Mouse (Mus musculus) intestine, postnatal 0 days (tissue): ENCODE results near the gene Rnft2. TPM values are rescaled to one million over a fixed set of nuclear protein-coding genes. Genes with fewer than 3 reads are reported as not detected.

Experiments used
- ATAC-seq: fragments of 200-750 bp; cut with Nextera tagmentation; 2 replicates; pipeline ENCODE4 v1.8.0; 2017; ENCODE audit warnings: mild to moderate bottlenecking, moderate TSS enrichment, moderate library complexity
- H3K27ac ChIP-seq: fragments of 300-500 bp; sonication (generic); 2 replicates; pipeline ENCODE4 v1.5.1; 2014; ENCODE audit warnings: mild to moderate bottlenecking, low read depth, low read length, moderate library complexity
- H3K27me3 ChIP-seq: fragments of 300-500 bp; sonication (generic); replicated peaks from 2 replicates; pipeline ENCODE4 v1.6.1; 2014; ENCODE audit warnings: low read length, mixed read lengths; ENCODE audit not compliant: control insufficient read depth, insufficient read depth
- H3K36me3 ChIP-seq: fragments of 300-500 bp; sonication (generic); 2 replicates; pipeline ENCODE4 v1.6.1; 2014; ENCODE audit warnings: mild to moderate bottlenecking, moderate library complexity; ENCODE audit not compliant: control insufficient read depth, insufficient read depth
- H3K4me1 ChIP-seq: fragments of 300-500 bp; sonication (generic); replicated peaks from 2 replicates; pipeline ENCODE4 v1.6.1; 2014; ENCODE audit warnings: antibody characterized with exemption, low read length, mixed read lengths; ENCODE audit not compliant: control insufficient read depth, insufficient read depth
- H3K4me2 ChIP-seq: fragments of 300-500 bp; sonication (generic); replicated peaks from 2 replicates; pipeline ENCODE4 v1.6.1; 2014; ENCODE audit warnings: low read depth, mild to moderate bottlenecking, moderate library complexity
- H3K4me3 ChIP-seq: fragments of 300-500 bp; sonication (generic); 2 replicates; pipeline ENCODE4 v1.5.1; 2014; ENCODE audit warnings: low read depth, low read length
- H3K9ac ChIP-seq: fragments of 300-500 bp; sonication (generic); 2 replicates; pipeline ENCODE4 v1.6.1; 2014; ENCODE audit warnings: mild to moderate bottlenecking, low read depth, low read length
- H3K9me3 ChIP-seq: fragments of 300-500 bp; sonication (generic); 2 replicates; pipeline ENCODE4 v1.6.1; 2016; ENCODE audit warnings: mixed run types; ENCODE audit not compliant: control insufficient read depth
- CTCF ChIP-seq: sonication (generic); IDR thresholded peaks from 2 replicates; pipeline ENCODE4 v1.5.1; 2016; ENCODE audit warnings: low read depth, mild to moderate bottlenecking, control low read depth, antibody characterized with exemption, moderate library complexity
- WGBS: fragments of 180-500 bp; shearing (Covaris S2); extraction: QIAGEN DNeasy Blood & Tissue Kit; methylation state at CpG from one replicate; pipeline ENCODE4 v1.1.7; 2014; 5-methylcytosine and 5-hydroxymethylcytosine counted together
- polyA plus RNA-seq: library from polyadenylated mRNA; unstranded; fragments of >200 nt; fragmentation: Nextera tagmentation; extraction: Ambion mirVana; gene quantifications from 2 replicates; pipeline ENCODE4 v1.2.1, GENCODE M21; 2015

Gene Rnft2
- polyA plus RNA-seq, 1 experiment from 2014 or later = 0.42 TPM

DNA sequence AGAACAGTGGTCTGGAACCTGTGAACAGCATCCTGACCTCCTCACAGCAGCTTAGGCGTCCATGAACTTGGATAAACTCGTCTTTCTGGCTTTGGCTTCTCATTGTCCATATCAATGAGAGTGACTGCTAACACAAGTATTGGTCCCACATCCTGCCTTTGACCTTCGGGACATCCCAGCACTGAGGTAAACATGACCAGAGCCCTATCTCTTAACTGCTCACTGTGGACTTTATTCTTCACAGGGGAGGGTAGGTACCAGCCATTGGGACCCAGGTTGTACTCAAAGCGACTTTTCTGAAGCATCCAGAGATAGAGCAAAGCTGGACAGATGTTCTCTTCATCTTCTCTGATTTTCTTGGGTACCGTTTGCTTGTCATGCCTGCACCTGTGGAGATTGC is 20.4 kb upstream of the Rnft2 start:
- Histone ChIP-seq H3K36me3 (peaks cover 30% of the 10 kb centered on the region), H3K4me2 (no peak overlapping the region), H3K4me3 (no peak overlapping the region), H3K27ac (no peak overlapping the region), H3K4me1 (no peaks in the 10 kb centered on the region), H3K9me3 (no peaks in the 10 kb centered on the region), H3K9ac (no peak overlapping the region), H3K27me3 (peaks cover 4% of the 10 kb centered on the region; the same call in 1 of the 2 replicates)
- WGBS = 74% methylated on average over 5 of the region's 5 CpGs
- no peak for TF ChIP-seq CTCF
- ATAC-seq = no peak

DNA sequence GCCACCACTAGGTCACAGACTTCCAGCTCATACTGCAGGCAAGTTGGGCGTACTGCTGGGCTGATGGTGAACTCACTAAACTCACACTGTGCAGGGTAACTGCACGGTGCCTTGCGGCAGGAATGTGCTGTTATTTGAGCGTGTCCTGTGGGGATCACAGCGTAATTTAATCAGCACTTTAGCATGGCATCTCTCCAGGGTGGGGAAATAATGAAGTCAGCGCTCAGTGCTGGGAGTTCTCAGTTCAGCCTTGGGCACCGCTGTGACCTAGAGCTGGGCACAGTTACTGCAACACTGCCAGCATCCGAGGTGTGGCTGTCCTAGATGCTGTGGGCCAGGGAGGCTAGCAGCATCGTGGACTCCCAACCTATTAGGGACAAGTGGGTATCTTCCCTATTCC is 19.4 kb upstream of the Rnft2 start:
- H3K4me3 ChIP-seq = no peak overlapping the region
- no peak for TF ChIP-seq CTCF
- H3K27me3 ChIP-seq = no peaks in the 10 kb centered on the region; the same call in 1 of the 2 replicates
- H3K4me1 ChIP-seq = no peaks in the 10 kb centered on the region
- H3K9ac ChIP-seq = no peak overlapping the region
- H3K4me2 ChIP-seq = no peak overlapping the region
- ATAC-seq = no peak
- 81% methylated on average over 9 of the region's 9 CpGs for WGBS
- peaks cover 39% of the 10 kb centered on the region for H3K36me3 ChIP-seq
- no peaks in the 10 kb centered on the region for H3K9me3 ChIP-seq
- H3K27ac ChIP-seq = no peak overlapping the region

- no peak overlapping the region for H3K27ac ChIP-seq
- no peak for TF ChIP-seq CTCF
- 73% methylated on average over 8 of the region's 8 CpGs for WGBS
- H3K27me3 ChIP-seq = no peaks in the 10 kb centered on the region
- H3K4me2 ChIP-seq = no peak overlapping the region
- ATAC-seq = no peak
- peaks cover 48% of the 10 kb centered on the region for H3K36me3 ChIP-seq
- H3K4me1 ChIP-seq = no peaks in the 10 kb centered on the region
- no peaks in the 10 kb centered on the region for H3K9me3 ChIP-seq
- no peak overlapping the region for H3K4me3 ChIP-seq
- no peak overlapping the region for H3K9ac ChIP-seq
Observed at GRCm38 (mm10) chr5:118262418-118262817, 17.5 kb upstream of the Rnft2 start.

DNA sequence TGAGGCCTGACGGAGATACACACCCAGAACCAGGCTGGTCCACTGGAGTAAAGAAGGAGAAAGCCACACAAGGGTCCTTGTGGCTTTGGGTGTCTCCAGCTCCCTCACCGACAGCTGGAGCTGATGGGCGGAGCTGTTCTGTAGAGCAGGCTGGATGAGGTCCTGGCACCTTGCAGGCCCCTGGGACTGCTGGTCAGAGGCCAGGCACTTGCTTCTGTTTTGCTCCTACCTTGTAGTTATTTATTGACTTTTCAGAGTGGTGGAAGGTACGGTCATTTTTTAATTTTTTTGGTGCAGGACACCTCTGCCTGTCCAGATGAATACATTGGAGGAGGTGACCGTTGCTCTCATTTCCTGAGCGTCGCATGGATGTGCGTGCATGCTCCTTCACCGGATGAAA is 16.3 kb upstream of the Rnft2 start:
- no peak overlapping the region for H3K4me3 ChIP-seq
- no peak for ATAC-seq
- H3K9me3 ChIP-seq = no peaks in the 10 kb centered on the region
- no peaks in the 10 kb centered on the region for H3K4me1 ChIP-seq
- no peak overlapping the region for H3K9ac ChIP-seq
- H3K27ac ChIP-seq = no peak overlapping the region
- no peak for TF ChIP-seq CTCF
- H3K27me3 ChIP-seq = no peaks in the 10 kb centered on the region
- H3K4me2 ChIP-seq = no peak overlapping the region
- peaks cover 59% of the 10 kb centered on the region for H3K36me3 ChIP-seq
- WGBS = 92% methylated on average over 9 of the region's 9 CpGs

GRCm38 (mm10) chr5:118260642-118261041 is 15.7 kb upstream of the Rnft2 start:
- H3K4me1 ChIP-seq = no peaks in the 10 kb centered on the region
- no peaks in the 10 kb centered on the region for H3K27me3 ChIP-seq
- H3K36me3 ChIP-seq = peaks cover 62% of the 10 kb centered on the region
- TF ChIP-seq CTCF = no peak
- H3K9ac ChIP-seq = no peak overlapping the region
- no peak overlapping the region for H3K4me3 ChIP-seq
- no peak for ATAC-seq
- H3K9me3 ChIP-seq = no peaks in the 10 kb centered on the region
- 85% methylated on average over 11 of the region's 11 CpGs for WGBS
- no peak overlapping the region for H3K4me2 ChIP-seq
- no peak overlapping the region for H3K27ac ChIP-seq

- H3K4me3 ChIP-seq = no peak overlapping the region
- no peak overlapping the region for H3K27ac ChIP-seq
- H3K9ac ChIP-seq = no peak overlapping the region
- H3K36me3 ChIP-seq = peaks cover 65% of the 10 kb centered on the region
- no peaks in the 10 kb centered on the region for H3K4me1 ChIP-seq
- 76% methylated on average over 10 of the region's 10 CpGs for WGBS
- no peaks in the 10 kb centered on the region for H3K9me3 ChIP-seq
- H3K4me2 ChIP-seq = no peak overlapping the region
- TF ChIP-seq CTCF = no peak
- no peak for ATAC-seq
- H3K27me3 ChIP-seq = no peaks in the 10 kb centered on the region
Observed at GRCm38 (mm10) chr5:118260055-118260454, 15.1 kb upstream of the Rnft2 start.

DNA sequence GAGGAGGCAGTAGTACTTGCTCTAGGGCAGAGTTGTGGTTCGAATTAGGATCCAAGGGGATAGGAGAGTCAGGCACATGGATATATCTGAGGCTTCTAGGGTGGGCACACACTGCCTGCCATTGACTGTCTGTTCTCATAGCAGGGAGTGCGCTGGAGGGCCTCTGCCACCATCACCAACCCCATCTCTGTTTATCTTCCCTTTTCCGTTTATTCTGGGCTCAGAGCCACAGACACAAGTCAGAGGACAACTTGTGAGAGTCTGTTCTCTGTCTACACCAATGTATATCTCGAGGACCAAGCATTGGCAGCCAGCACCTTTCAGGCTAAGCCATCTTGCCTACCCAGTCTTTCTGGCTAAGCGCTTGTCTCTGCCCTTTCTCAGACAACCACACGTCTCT is 14.7 kb upstream of the Rnft2 start:
- 73% methylated on average over 6 of the region's 6 CpGs for WGBS
- H3K27ac ChIP-seq = no peak overlapping the region
- no peak for ATAC-seq

More for the DNA sequence above, 14.7 kb upstream of the Rnft2 start:
- no peak for TF ChIP-seq CTCF
- no peak overlapping the region for H3K4me2 ChIP-seq
- peaks cover 65% of the 10 kb centered on the region for H3K36me3 ChIP-seq
- H3K4me1 ChIP-seq = no peaks in the 10 kb centered on the region
- no peaks in the 10 kb centered on the region for H3K27me3 ChIP-seq
- no peaks in the 10 kb centered on the region for H3K9me3 ChIP-seq
- H3K4me3 ChIP-seq = no peak overlapping the region
- H3K9ac ChIP-seq = no peak overlapping the region
